9 mouse cellular contexts compared by ENCODE assay signal in genomic region chr5:86850104-86850503, GRCm38 (mm10). TPM values are rescaled to one million over a fixed set of nuclear protein-coding genes. Genes with fewer than 3 reads are reported as not detected.
A peak's percentile ranks its signal among the peaks of the same experiment; 100 is the strongest.
DNase-seq lines count a peak whose midpoint lies in the region; TF ChIP-seq lines count a peak whose summit lies in the region.
"Had no signal": no experiment of that assay in that cellular context is flagged by ENCODE, and none has a peak within 500 bp of the region (broad histone marks: within the 10 kb centered on the region; RNA-seq: fewer than 3 reads in every experiment).

No protein-coding gene starts in this region.

- no peak overlapping the region for H3K9ac ChIP-seq in ES-E14 (ENCODE audit: insufficient read depth, low read depth, low read length, poor library complexity, severe bottlenecking)
- H3K9ac ChIP-seq: limb, embryonic 12.5 days had no signal

- H3K4me3 ChIP-seq in layer of hippocampus, adult 2 months: no peak overlapping the region
- H3K4me3 ChIP-seq in ES-E14 (ENCODE audit: insufficient read depth in 1 of 2, low read depth in 1 of 2, low read length in 2 of 2, poor library complexity in 1 of 2, severe bottlenecking in 1 of 2): no peak overlapping the region
- H3K4me3 ChIP-seq: limb, embryonic 12.5 days had no signal

- H3K4me1 ChIP-seq in ES-E14 (ENCODE audit: control insufficient read depth in 2 of 2, insufficient read depth in 2 of 2, low read length in 2 of 2, poor library complexity in 1 of 2): peaks cover 1 to 2% of the 10 kb centered on the region in 2 experiments; a peak in 2 of 4 replicates
- H3K4me1 ChIP-seq: limb, embryonic 12.5 days had no signal

- in situ Hi-C loops in ES-E14 (cut with MboI; ENCODE audit: low sequenced_read_pairs in 2 of 2, unreplicated experiment in 2 of 2): no loop called here

- no peaks in the 10 kb centered on the region for H3K36me3 ChIP-seq in ES-E14 (ENCODE audit: control insufficient read depth, insufficient read depth, low read length, poor library complexity, severe bottlenecking)
- H3K36me3 ChIP-seq: limb, embryonic 12.5 days had no signal

- no peak for DNase-seq in layer of hippocampus, adult 2 months (ENCODE audit: low spot score in 2 of 2)
- DNase-seq in layer of hippocampus, adult 8-10 months (ENCODE audit: low spot score in 2 of 2): no peak
- no peak for DNase-seq in ES-E14 (ENCODE audit: low read depth, low spot score)
- peak; percentile 10 for DNase-seq in c-Kit-positive CD71-positive TER-119-positive erythroid progenitor cells, embryonic 14.5 days (ENCODE audit: low spot score)
- DNase-seq in left cerebral cortex, postnatal 25 days (ENCODE audit: low spot score in 2 of 2): peak; percentile 13 to 50
- no peak for DNase-seq in urinary bladder, postnatal 36 days (ENCODE audit: low spot score in 2 of 2)
- no peak for DNase-seq in gastrocnemius, adult 8-10 months (ENCODE audit: low spot score in 2 of 2)
- DNase-seq in B cell, adult 2 months: no peak

- TF ChIP-seq CTCF in layer of hippocampus, adult 2 months (conservative IDR thresholded peaks at IDR 0.05): peak; percentile 80

- no peaks in the 10 kb centered on the region; the same call in 1 of the 2 replicates for H3K9me3 ChIP-seq in ES-E14 (ENCODE audit: control insufficient read depth, insufficient read depth, low read depth, low read length)
- H3K9me3 ChIP-seq: limb, embryonic 12.5 days had no signal

- H3K27ac ChIP-seq in layer of hippocampus, adult 2 months: no peak overlapping the region
- H3K27ac ChIP-seq in ES-E14 (ENCODE audit: insufficient read depth, low read depth, low read length, poor library complexity, severe bottlenecking): no peak overlapping the region
- H3K27ac ChIP-seq: limb, embryonic 12.5 days had no signal

- intact Hi-C loops in left cerebral cortex, postnatal 25 days (cut with DNase I): loop anchor here (2.0 to 10.0 kb wide), 5 partner anchors 293 to 1685 kb away; partner anchors contain the start of gene Ugt2a3

TF ChIP-seq in ES-E14, 5 proteins besides CTCF, POLR2A, EP300 and RAD21:
- TF ChIP-seq MAFK (IDR thresholded peaks at IDR 0.05; ENCODE audit: insufficient read depth, low read depth, low read length) (no peak), ZC3H11A (IDR thresholded peaks at IDR 0.05; ENCODE audit: borderline replicate concordance, low read depth, low read length) (peak; percentile 81; the same call in 1 of the 2 replicates), ZNF384 (IDR thresholded peaks at IDR 0.05; ENCODE audit: low read depth, low read length) (no peak), CHD2 (IDR thresholded peaks at IDR 0.05; ENCODE audit: low read depth, low read length) (no peak)

RNA-seq across cellular contexts. Expression of gene Ythdc1, which starts 46.1 kb away (rescaled TPM):
- 10 to 100 TPM; 64.5 to 65.3 TPM for total RNA-seq in layer of hippocampus, adult 2 months (2021)
- 10 to 100 TPM; 51.1 to 70.6 (median 64.1) TPM for total RNA-seq in layer of hippocampus, adult 8-10 months (2022)
- 54.7 and 66.9 TPM in 2 replicates for total RNA-seq in ES-E14 (2012; rRNA removed)
- 10 to 100 TPM; 58.4 to 59.5 TPM for total RNA-seq in left cerebral cortex, postnatal 25 days (2021)
- 10 to 100 TPM; 19.8 to 25.3 (median 21.8) TPM for total RNA-seq in gastrocnemius, adult 8-10 months (2022)

RNA-seq across cellular contexts. Expression of gene Ugt2b34, which starts 56.6 kb away (rescaled TPM):
- total RNA-seq in layer of hippocampus, adult 2 months (2021): not detected
- total RNA-seq in layer of hippocampus, adult 8-10 months (2022): not detected
- total RNA-seq in ES-E14 (2012; rRNA removed): 0.45 TPM in 1 of 2 replicates, not detected in the other
- not detected for total RNA-seq in left cerebral cortex, postnatal 25 days (2021)
- under 1 TPM in 1 of 4 experiments, not detected in 3; 0.08 TPM for total RNA-seq in gastrocnemius, adult 8-10 months (2022)

Comparison
In these comparisons a context has a peak if more than half of its experiments do, and no peak if none do; other contexts are left out.
1. DNase-seq: peak in c-Kit-positive CD71-positive TER-119-positive erythroid progenitor cells, embryonic 14.5 days (single experiment) and left cerebral cortex, postnatal 25 days (2 of 2); none in layer of hippocampus, adult 2 months (0 of 2), layer of hippocampus, adult 8-10 months (0 of 2), ES-E14 (single experiment), urinary bladder, postnatal 36 days (0 of 2), gastrocnemius, adult 8-10 months (0 of 2) and B cell, adult 2 months (0 of 2).